Mouse (Mus musculus) E14TG2a.4 (cell line): Measurements from ENCODE around the gene Htr5a.
A peak's percentile ranks its signal among the peaks of the same experiment; 100 is the strongest.

ENCODE experiments used
- CTCF ChIP-seq: conservative IDR thresholded peaks from 2 replicates; pipeline ENCODE4 v1.5.1; 2014; ENCODE audit warnings: low read length
- NANOG ChIP-seq: IDR thresholded peaks from 2 replicates; pipeline ENCODE4 v1.6.1; 2014; ENCODE audit warnings: borderline replicate concordance, low read length, mixed read lengths

GRCm38 (mm10) chr5:27842671-27843320 is 847 bp downstream of the Htr5a start:
- TF ChIP-seq CTCF (0 out of 2 replicates have a peak, but pooled peaks have one; percentile 3), NANOG (no peak)
